Comparison of ENCODE assay signal across 17 mouse cellular contexts in genomic region chr2:144487476-144487875, GRCm38 (mm10). TPM values are rescaled to one million over a fixed set of nuclear protein-coding genes. Genes with fewer than 3 reads are reported as not detected.
DNase-seq lines count a peak whose midpoint lies in the region; ATAC-seq and TF ChIP-seq lines count a peak whose summit lies in the region.
"Had no signal": no experiment of that assay in that cellular context is flagged by ENCODE, and none has a peak within 500 bp of the region (broad histone marks: within the 10 kb centered on the region; RNA-seq: fewer than 3 reads in every experiment).

No protein-coding gene starts in this region.

- intact Hi-C loops in left cerebral cortex, adult 2 months (cut with DNase I) = no loop called here

- H3K4me2 ChIP-seq in embryonic facial prominence, embryonic 11.5 days (ENCODE audit: low read depth, low read length) = no peak overlapping the region
- no peak overlapping the region for H3K4me2 ChIP-seq in neural tube, embryonic 13.5 days
- no peak overlapping the region for H3K4me2 ChIP-seq in limb, embryonic 13.5 days (replicated peaks)
- H3K4me2 ChIP-seq: lung, embryonic 15.5 days had no signal

- no peak for TF ChIP-seq CTCF in left cerebral cortex, adult 2 months (IDR thresholded peaks at IDR 0.05)

- no peaks in the 10 kb centered on the region for H3K4me1 ChIP-seq in embryonic facial prominence, embryonic 11.5 days (ENCODE audit: control insufficient read depth, insufficient read depth, low read length)
- peaks cover 5% of the 10 kb centered on the region; the same call in 1 of the 2 replicates for H3K4me1 ChIP-seq in embryonic facial prominence, embryonic 10.5 days
- H3K4me1 ChIP-seq in neural tube, embryonic 13.5 days (replicated peaks) = peaks cover 8% of the 10 kb centered on the region; the same call in 1 of the 2 replicates
- peaks cover 15% of the 10 kb centered on the region for H3K4me1 ChIP-seq in limb, embryonic 13.5 days
- H3K4me1 ChIP-seq: heart, embryonic 10.5 days; lung, embryonic 15.5 days had no signal

- ATAC-seq in embryonic facial prominence, embryonic 11.5 days (replicated peaks; ENCODE audit: insufficient number of reproducible peaks, low FRiP score, low TSS enrichment, low read depth) = no peak
- peak; percentile 63; the same call in 1 of the 2 replicates for ATAC-seq in neural tube, embryonic 13.5 days (ENCODE audit: low read depth)
- peak; percentile 90 for ATAC-seq in limb, embryonic 13.5 days (ENCODE audit: low FRiP score, low read depth)
- ATAC-seq: midbrain, embryonic 16.5 days had no signal

- no peaks in the 10 kb centered on the region for H3K27me3 ChIP-seq in embryonic facial prominence, embryonic 11.5 days (ENCODE audit: control insufficient read depth, insufficient read depth, low read length)
- no peaks in the 10 kb centered on the region for H3K27me3 ChIP-seq in embryonic facial prominence, embryonic 10.5 days (replicated peaks; ENCODE audit: low read depth, poor library complexity, severe bottlenecking)
- H3K27me3 ChIP-seq in neural tube, embryonic 13.5 days = no peaks in the 10 kb centered on the region
- H3K27me3 ChIP-seq in limb, embryonic 13.5 days = no peaks in the 10 kb centered on the region
- H3K27me3 ChIP-seq: lung, embryonic 15.5 days had no signal

- no peak overlapping the region for H3K4me3 ChIP-seq in embryonic facial prominence, embryonic 11.5 days (ENCODE audit: low read depth, low read length)
- no peak overlapping the region for H3K4me3 ChIP-seq in embryonic facial prominence, embryonic 10.5 days
- no peak overlapping the region for H3K4me3 ChIP-seq in neural tube, embryonic 13.5 days
- no peak overlapping the region for H3K4me3 ChIP-seq in limb, embryonic 13.5 days
- H3K4me3 ChIP-seq in left cerebral cortex, adult 2 months = no peak overlapping the region
- H3K4me3 ChIP-seq: heart, embryonic 10.5 days; lung, embryonic 15.5 days had no signal

- H3K9me3 ChIP-seq in embryonic facial prominence, embryonic 11.5 days (replicated peaks; ENCODE audit: control insufficient read depth, low read length) = no peaks in the 10 kb centered on the region
- H3K9me3 ChIP-seq in embryonic facial prominence, embryonic 10.5 days = no peaks in the 10 kb centered on the region
- H3K9me3 ChIP-seq in neural tube, embryonic 13.5 days = no peaks in the 10 kb centered on the region
- H3K9me3 ChIP-seq in limb, embryonic 13.5 days = no peaks in the 10 kb centered on the region
- H3K9me3 ChIP-seq: lung, embryonic 15.5 days had no signal

- H3K27ac ChIP-seq in embryonic facial prominence, embryonic 11.5 days (replicated peaks; ENCODE audit: low read depth, low read length) = no peak overlapping the region
- no peak overlapping the region for H3K27ac ChIP-seq in embryonic facial prominence, embryonic 10.5 days (replicated peaks)
- no peak overlapping the region for H3K27ac ChIP-seq in neural tube, embryonic 13.5 days (replicated peaks)
- peak overlapping the region; percentile 63; the same call in 1 of the 2 replicates for H3K27ac ChIP-seq in limb, embryonic 13.5 days
- no peak overlapping the region for H3K27ac ChIP-seq in left cerebral cortex, adult 2 months
- H3K27ac ChIP-seq: heart, embryonic 10.5 days; lung, embryonic 15.5 days had no signal

- H3K9ac ChIP-seq in embryonic facial prominence, embryonic 11.5 days (replicated peaks; ENCODE audit: low read length) = no peak overlapping the region
- H3K9ac ChIP-seq in neural tube, embryonic 13.5 days = no peak overlapping the region
- H3K9ac ChIP-seq in limb, embryonic 13.5 days = no peak overlapping the region
- H3K9ac ChIP-seq: lung, embryonic 15.5 days had no signal

- no peaks in the 10 kb centered on the region for H3K36me3 ChIP-seq in embryonic facial prominence, embryonic 11.5 days (replicated peaks; ENCODE audit: control insufficient read depth, insufficient read depth, low read depth, low read length)
- H3K36me3 ChIP-seq in embryonic facial prominence, embryonic 10.5 days (replicated peaks) = no peaks in the 10 kb centered on the region
- H3K36me3 ChIP-seq in neural tube, embryonic 13.5 days = peaks cover 47% of the 10 kb centered on the region
- no peaks in the 10 kb centered on the region for H3K36me3 ChIP-seq in limb, embryonic 13.5 days
- H3K36me3 ChIP-seq: heart, embryonic 10.5 days; lung, embryonic 15.5 days had no signal

- DNase-seq in embryonic facial prominence, embryonic 11.5 days (ENCODE audit: low spot score) = peak; percentile 2
- no peak for DNase-seq in embryonic facial prominence, embryonic 10.5 days (ENCODE audit: low spot score)
- no peak for DNase-seq in neural tube, embryonic 10.5 days (ENCODE audit: extremely low spot score, low spot score)
- no peak for DNase-seq in urinary bladder, postnatal 14 days (ENCODE audit: low spot score)
- DNase-seq in left cerebral cortex, adult 2 months (ENCODE audit: extremely low spot score in 1 of 2, low spot score in 2 of 2) = no peak
- no peak for DNase-seq in left cerebral cortex, adult 9 months (ENCODE audit: low spot score in 2 of 2)
- DNase-seq: cerebellum, adult 8-10 months; embryo, embryonic 11 days; heart, postnatal 36 days; kidney, postnatal 10 days; thymus, postnatal 14 days had no signal

- WGBS in embryonic facial prominence, embryonic 11.5 days = 73% methylated on average over 6 of the region's 6 CpGs
- WGBS in embryonic facial prominence, embryonic 10.5 days = 73% methylated on average over 6 of the region's 6 CpGs
- 60% methylated on average over 6 of the region's 6 CpGs for WGBS in neural tube, embryonic 13.5 days
- WGBS in limb, embryonic 13.5 days = 34% methylated on average over 6 of the region's 6 CpGs

RNA-seq across cellular contexts. Expression of gene Dzank1, which starts 39.7 kb away (rescaled TPM):
- 0.81 and 1.5 TPM in 2 replicates for polyA plus RNA-seq in embryonic facial prominence, embryonic 11.5 days (2014; fragmentation: Nextera tagmentation; extraction: Ambion mirVana)
- polyA plus RNA-seq in embryonic facial prominence, embryonic 10.5 days (2016; fragmentation: Nextera tagmentation; extraction: Ambion mirVana) = 0.83 and 1.5 TPM in 2 replicates
- polyA plus RNA-seq in neural tube, embryonic 13.5 days (2015; fragmentation: Nextera tagmentation; extraction: Ambion mirVana) = 9.7 and 12.9 TPM in 2 replicates
- polyA plus RNA-seq in limb, embryonic 13.5 days (2015; fragmentation: Nextera tagmentation; extraction: Ambion mirVana) = 0.82 and 2.2 TPM in 2 replicates
- 100 to 1,000 TPM; 171 to 174 TPM for total RNA-seq in left cerebral cortex, adult 2 months (2021)
- total RNA-seq: megakaryocyte, adult 5-6 weeks had no signal

RNA-seq across cellular contexts. Expression of gene Polr3f, which starts 40.0 kb away (rescaled TPM):
- polyA plus RNA-seq in embryonic facial prominence, embryonic 11.5 days (2014; fragmentation: Nextera tagmentation; extraction: Ambion mirVana) = 28.0 and 30.0 TPM in 2 replicates
- polyA plus RNA-seq in embryonic facial prominence, embryonic 10.5 days (2016; fragmentation: Nextera tagmentation; extraction: Ambion mirVana) = 34.6 and 36.0 TPM in 2 replicates
- polyA plus RNA-seq in neural tube, embryonic 13.5 days (2015; fragmentation: Nextera tagmentation; extraction: Ambion mirVana) = 27.4 and 28.4 TPM in 2 replicates
- polyA plus RNA-seq in limb, embryonic 13.5 days (2015; fragmentation: Nextera tagmentation; extraction: Ambion mirVana) = 32.5 and 33.1 TPM in 2 replicates
- 10 to 100 TPM; 24.0 to 28.0 TPM for total RNA-seq in left cerebral cortex, adult 2 months (2021)
